Mouse (Mus musculus) MEL (cell line): ENCODE measurements at regions not wholly inside any gene's neighbourhood (a gene's known extent, or its start where the extent isn't known, plus 50 kb on each side); places are given as distances from the start of the nearest gene placed in this dataset.

Experiments used
- CHD2 ChIP-seq: IDR thresholded peaks from 2 replicates; pipeline ENCODE4 v1.6.1; 2011; ENCODE audit warnings: low read length, improper control_type of control experiment
- E2F4 ChIP-seq: IDR thresholded peaks from 2 replicates; pipeline ENCODE4 v1.6.1; 2011; ENCODE audit warnings: low read depth, low read length, improper control_type of control experiment, borderline replicate concordance
- EP300 ChIP-seq, 2 experiments: IDR thresholded peaks; 2 replicates each; pipeline ENCODE4 v1.6.1; 2011; ENCODE audit warnings: improper control_type of control experiment in 2 of 2, low read length in 2 of 2, low read depth in 1 of 2, mild to moderate bottlenecking in 1 of 2
- ETS1 ChIP-seq: IDR thresholded peaks from 2 replicates; pipeline ENCODE4 v1.6.1; 2012; ENCODE audit warnings: low read depth, mild to moderate bottlenecking, inconsistent platforms, low read length, improper control_type of control experiment, moderate library complexity
- HCFC1 ChIP-seq: IDR thresholded peaks from 2 replicates; pipeline ENCODE4 v1.6.1; 2012; ENCODE audit warnings: low read depth, mild to moderate bottlenecking, inconsistent platforms, low read length, improper control_type of control experiment, moderate library complexity
- MEF2A ChIP-seq: IDR thresholded peaks from 2 replicates; pipeline ENCODE4 v1.6.1; 2014; ENCODE audit warnings: low read depth, mild to moderate bottlenecking, inconsistent platforms, low read length, improper control_type of control experiment; ENCODE audit not compliant: poor library complexity, insufficient replicate concordance, severe bottlenecking; ENCODE audit errors: extremely low read depth
- POLR2A ChIP-seq, 2 experiments: IDR thresholded peaks; 2 replicates each; pipeline ENCODE4 v1.6.1; 2011 to 2012; ENCODE audit warnings: low read length in 2 of 2, mild to moderate bottlenecking in 2 of 2, control low read depth in 1 of 2, improper control_type of control experiment in 1 of 2, low read depth in 1 of 2, moderate library complexity in 1 of 2; ENCODE audit not compliant: control insufficient read depth in 1 of 2, insufficient read depth in 1 of 2, poor library complexity in 1 of 2
- USF2 ChIP-seq, 2 experiments: IDR thresholded peaks; 2 replicates each; pipeline ENCODE4 v1.6.1; 2011 to 2012; ENCODE audit warnings: improper control_type of control experiment in 2 of 2, low read length in 2 of 2, borderline replicate concordance in 1 of 2, inconsistent platforms in 1 of 2, low read depth in 1 of 2, mild to moderate bottlenecking in 1 of 2; ENCODE audit not compliant: insufficient read depth in 1 of 2
- ZKSCAN1 ChIP-seq: IDR thresholded peaks from 2 replicates; pipeline ENCODE4 v1.6.1; 2012; ENCODE audit warnings: low read depth, mild to moderate bottlenecking, inconsistent platforms, low read length, improper control_type of control experiment, moderate library complexity

GRCm38 (mm10) chr12:25400326-25400725 lies 303.4 kb upstream of the Id2 start:
- TF ChIP-seq CHD2, result no peak
- TF ChIP-seq HCFC1, result no peak
- no peak for TF ChIP-seq E2F4
- no peak for TF ChIP-seq ETS1
- TF ChIP-seq USF2 (IDR thresholded peaks at IDR 0.05; ENCODE audit: borderline replicate concordance in 1 of 2, insufficient read depth in 1 of 2, low read depth in 1 of 2, low read length in 2 of 2), result no peak
- no peak for TF ChIP-seq EP300 (IDR thresholded peaks at IDR 0.05; ENCODE audit: low read depth in 1 of 2, low read length in 2 of 2)
- no peak for TF ChIP-seq POLR2A (IDR thresholded peaks at IDR 0.05; ENCODE audit: control insufficient read depth in 1 of 2, insufficient read depth in 1 of 2, low read depth in 1 of 2, low read length in 2 of 2, poor library complexity in 1 of 2)
- no peak for TF ChIP-seq MEF2A
- TF ChIP-seq ZKSCAN1, result no peak
